Mouse (Mus musculus) megakaryocyte-erythroid progenitor cell, adult 5-6 weeks (primary cell): ENCODE measurements around the gene Oas3. TPM values are rescaled to one million over a fixed set of nuclear protein-coding genes. Genes with fewer than 3 reads are reported as not detected.
"Not testable (repeated sequence)": the region's sequence is repeated elsewhere in the genome, so short reads cannot be mapped to it uniquely, and the experiment has no call there.

Source experiments
- ATAC-seq: replicated peaks from 2 replicates; pipeline ENCODE4 v1.8.0; 2016; ENCODE audit warnings: mild to moderate bottlenecking, inconsistent platforms; ENCODE audit not compliant: severe bottlenecking, poor library complexity, low FRiP score, low TSS enrichment
- total RNA-seq, 2 experiments: library from RNA; stranded (forward) in 1 of 2; stranded (reverse) in 1 of 2; fragments of 200-1000, 215-1000 nt in 1 of 2; fragments of >200 nt in 1 of 2; fragmentation: Nextera tagmentation in 1 of 2; gene quantifications; 2 replicates each; pipeline ENCODE4 v1.2.3; 2014 to 2017

Gene Oas3
- total RNA-seq (2014; fragmentation: Nextera tagmentation) (2.3 and 4.2 TPM in 2 replicates), total RNA-seq (2017) (1.8 and 2.0 TPM in 2 replicates)

DNA sequence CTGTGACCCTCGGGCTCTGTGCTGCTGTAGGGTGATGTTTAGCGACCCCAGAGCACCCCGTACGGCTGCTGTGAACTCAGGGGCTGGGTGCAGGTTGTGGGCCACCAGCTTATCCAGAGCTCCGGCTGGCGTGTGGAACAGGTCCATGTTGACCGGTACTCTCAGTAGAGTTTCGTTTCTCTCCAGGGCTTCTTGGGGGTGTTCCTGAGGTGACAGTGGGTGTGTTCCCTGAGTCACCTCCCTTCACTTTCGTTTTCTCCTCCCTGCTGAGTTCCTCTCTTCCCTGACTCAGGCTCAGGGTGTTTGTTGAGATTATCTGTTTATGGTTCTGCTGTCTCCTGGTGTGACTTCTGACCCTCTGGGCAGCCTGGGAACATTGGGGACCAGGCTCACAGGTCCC lies at the start of gene Oas3:
Gene Oas3 (minus strand): TSS at position 184 of the 400 bp plus-strand sequence.
- ATAC-seq = peak; percentile 42

- ATAC-seq = no peak
Measured at GRCm38 (mm10) chr5:120818999-120819398, 41.5 kb upstream of the Oas3 start.

DNA sequence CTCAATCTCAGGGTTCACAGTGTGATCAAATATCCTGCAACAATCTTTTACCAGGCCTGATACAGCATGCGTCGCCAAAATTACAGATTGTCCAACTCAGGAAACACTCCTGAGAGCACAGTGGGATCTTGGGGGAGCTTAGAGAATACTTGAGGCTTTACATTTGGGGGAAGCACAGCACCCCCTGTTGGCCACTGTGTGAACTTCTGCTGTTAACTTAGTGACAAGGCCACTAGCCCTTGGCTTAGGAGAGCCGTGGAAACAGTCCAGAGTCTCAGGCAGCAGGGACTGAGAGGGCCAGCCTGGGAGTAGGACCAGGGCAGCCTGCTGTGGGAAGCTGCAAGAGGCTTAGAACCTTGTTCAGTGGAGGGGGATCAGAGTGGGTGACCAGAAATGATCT lies 38.5 kb upstream of the Oas3 start:
- peak; percentile 31; the same call in 1 of the 2 replicates for ATAC-seq

DNA sequence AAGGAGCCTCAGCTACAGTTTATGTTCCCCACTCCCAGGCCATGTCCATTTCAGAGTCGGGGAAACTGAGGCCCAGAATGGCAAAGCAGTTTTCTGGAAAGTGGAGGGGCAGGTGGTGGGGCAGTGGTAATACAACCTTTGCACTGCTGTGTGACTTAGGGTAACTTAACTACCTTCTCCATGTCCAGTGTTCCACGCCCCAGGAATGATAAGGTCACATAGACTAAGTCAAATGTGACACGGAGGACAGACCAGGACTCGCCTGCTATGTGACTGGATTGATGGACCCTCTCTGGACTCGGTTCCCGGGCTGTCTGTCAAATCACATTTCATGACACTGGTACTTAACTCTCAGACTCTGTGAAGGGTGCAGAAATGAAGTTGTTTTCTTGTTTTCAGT lies 35.6 kb upstream of the Oas3 start:
- 0 out of 2 replicates have a peak, but pooled peaks have one; percentile 16 for ATAC-seq

DNA sequence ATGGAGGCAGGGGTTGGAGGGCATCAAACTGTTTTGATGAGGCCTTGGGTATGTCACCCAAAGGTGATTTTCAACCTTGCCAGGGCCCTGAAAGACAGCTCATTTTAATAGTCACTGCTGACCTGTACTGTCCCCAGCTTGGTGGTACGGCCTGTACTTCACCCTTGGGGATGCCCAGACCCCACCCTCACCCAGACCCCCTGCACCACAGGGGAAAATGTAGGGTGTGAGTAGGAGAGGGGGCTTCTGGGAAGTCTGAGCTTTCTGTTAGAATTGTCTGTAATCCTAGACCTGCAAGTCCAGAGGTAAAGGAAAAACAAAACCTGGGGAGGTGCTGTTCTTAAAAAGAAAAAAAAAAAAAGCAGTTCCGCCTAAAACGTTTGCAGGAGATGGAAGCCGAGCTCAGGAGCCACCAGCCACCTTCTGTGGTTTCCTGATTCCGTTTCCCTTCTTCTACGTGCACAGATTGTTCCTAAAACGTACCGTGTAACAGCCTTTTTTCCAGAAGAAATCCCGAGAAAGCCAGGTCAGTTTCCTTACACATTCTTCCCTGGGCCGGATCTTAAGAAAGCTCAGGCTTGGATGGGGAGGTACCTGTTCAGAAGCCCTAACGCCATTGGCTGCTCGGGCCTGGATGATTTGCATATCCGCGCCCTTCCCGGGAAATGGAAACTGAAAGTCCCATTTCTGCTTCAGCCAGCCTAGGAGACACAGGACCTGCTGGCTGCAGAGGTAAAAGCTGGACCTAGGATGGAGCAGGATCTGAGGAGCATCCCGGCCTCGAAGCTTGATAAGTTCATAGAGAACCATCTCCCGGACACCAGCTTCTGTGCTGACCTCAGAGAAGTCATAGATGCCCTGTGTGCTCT lies 34.7 kb upstream of the Oas3 start, which contains the start of gene Oas1c:
Gene Oas1c (minus strand): TSS at position 564 of the 869 bp plus-strand sequence.
- ATAC-seq = peak; percentile 91

- no peak for ATAC-seq
Measured at GRCm38 (mm10) chr5:120809171-120809570, 31.7 kb upstream of the Oas3 start.

GRCm38 (mm10) chr5:120806458-120806857 lies 29.0 kb upstream of the Oas3 start:
- ATAC-seq = 0 out of 2 replicates have a peak, but pooled peaks have one; percentile 10

DNA sequence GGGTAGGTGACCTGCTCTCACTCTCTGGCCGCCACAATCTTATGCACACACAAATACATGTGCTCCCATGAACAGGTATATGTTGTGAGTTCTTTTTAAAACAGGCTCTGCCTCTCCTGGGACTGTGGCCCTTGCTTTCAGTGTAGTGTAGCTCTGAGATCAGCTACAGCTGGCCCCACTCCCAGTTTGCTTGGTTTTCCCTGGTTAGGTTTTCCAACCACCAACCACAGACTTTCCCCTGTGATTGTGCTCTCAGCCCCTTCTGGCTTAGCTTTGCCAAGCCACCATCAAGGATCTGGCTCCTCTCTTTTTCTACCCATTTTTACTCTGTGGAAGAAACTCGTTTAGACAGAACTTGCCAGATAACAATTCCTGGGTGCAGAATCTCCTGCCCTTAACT lies 26.1 kb upstream of the Oas3 start:
- ATAC-seq = no peak

DNA sequence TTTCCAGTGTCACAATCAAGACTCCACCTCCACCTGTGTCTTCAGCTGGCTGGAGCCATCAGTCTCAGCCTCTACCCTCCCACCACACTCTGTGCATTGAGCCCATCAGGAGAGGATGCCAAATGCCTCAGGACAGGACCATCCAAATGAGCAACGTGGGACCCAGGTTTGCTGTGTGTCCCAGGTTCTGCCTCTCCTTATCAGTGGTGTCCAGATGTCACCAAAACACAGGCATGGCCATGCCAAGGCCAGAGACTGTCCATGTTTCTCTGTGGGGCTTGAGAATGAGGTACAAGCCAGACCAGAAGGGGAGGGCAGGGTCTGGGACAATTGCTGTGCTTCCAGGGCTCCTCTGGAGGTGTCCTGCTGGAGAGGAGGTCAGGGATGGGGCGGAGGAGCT lies 21.5 kb upstream of the Oas3 start:
- ATAC-seq = peak; percentile 69

GRCm38 (mm10) chr5:120798147-120798546 lies 20.7 kb upstream of the Oas3 start:
- peak; percentile 46 for ATAC-seq

DNA sequence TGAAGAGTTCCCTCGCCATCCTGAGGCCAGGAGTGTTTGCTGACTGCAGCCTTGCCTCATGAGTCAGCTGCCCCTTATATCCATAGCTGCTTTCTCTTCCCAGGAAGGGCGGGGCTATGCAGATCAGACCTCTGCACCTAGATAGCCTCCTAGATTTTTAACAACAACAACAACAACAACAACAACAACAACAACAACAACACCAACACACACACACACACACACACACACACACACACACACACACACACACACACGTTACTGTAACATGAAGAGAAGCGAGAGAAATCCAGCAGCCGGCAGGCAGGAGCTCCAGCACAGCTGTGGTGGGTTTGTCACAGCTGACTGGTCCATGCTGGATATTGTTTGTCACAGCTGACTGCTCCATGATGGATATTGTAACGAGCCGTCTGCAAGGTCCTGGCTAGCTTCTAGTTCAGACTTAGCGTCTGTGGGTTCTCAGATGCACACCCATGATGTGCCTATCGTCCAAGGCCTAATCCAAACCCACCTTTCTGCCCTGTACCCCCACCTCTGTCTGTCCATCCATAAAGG lies 18.1 kb upstream of the Oas3 start, which contains the start of gene Oas1e:
Gene Oas1e (minus strand): TSS at position 51 of the 555 bp plus-strand sequence.
- not testable (repeated sequence) for ATAC-seq

- peak; percentile 54 for ATAC-seq
Measured at GRCm38 (mm10) chr5:120793043-120793442, 15.6 kb upstream of the Oas3 start.

GRCm38 (mm10) chr5:120787042-120787441 lies 9.6 kb upstream of the Oas3 start:
- no peak for ATAC-seq

DNA sequence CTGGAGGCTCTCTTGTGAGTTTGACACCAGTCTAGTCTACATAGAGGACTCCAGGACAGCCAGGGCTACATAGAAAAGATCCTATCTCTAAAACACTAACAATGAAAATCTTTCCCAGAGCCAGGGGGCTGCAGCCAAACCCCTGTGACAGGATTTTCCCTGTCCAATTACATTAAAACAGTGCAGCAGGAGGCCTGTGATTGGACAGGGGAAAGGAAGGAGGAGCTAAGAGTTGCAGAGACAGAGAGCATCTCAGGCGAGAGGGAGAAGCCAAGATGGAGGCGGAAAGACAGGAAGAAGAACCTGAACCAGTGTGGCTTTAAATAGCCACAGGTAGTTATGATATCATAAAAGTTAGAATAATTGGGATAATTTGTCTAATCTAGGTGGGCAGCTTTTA lies 5.0 kb upstream of the Oas3 start:
- ATAC-seq = no peak

- ATAC-seq = no peak
Measured at GRCm38 (mm10) chr5:120781646-120782045, 4.2 kb upstream of the Oas3 start.

DNA sequence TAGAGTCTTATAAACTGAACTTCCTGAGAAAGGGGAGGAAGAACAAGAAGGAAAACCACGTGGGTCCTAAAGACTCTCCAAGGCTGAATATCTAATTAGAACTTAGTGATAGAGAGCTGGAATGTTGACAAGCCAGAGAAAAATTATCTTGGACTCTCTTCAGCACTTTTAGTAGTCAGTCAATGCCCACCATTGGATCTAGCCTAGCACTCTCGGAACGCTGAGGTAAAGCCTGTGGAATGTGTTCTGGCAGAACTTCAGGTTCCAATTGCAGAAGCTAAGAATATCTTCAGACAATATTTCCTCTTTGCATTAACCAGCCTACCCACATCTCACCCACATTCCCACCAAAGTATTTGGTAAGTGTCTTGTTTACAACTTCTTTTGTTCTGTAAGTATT lies 2.5 kb upstream of the Oas3 start:
- no peak for ATAC-seq

GRCm38 (mm10) chr5:120778941-120779340 lies 1.5 kb upstream of the Oas3 start:
- no peak for ATAC-seq

DNA sequence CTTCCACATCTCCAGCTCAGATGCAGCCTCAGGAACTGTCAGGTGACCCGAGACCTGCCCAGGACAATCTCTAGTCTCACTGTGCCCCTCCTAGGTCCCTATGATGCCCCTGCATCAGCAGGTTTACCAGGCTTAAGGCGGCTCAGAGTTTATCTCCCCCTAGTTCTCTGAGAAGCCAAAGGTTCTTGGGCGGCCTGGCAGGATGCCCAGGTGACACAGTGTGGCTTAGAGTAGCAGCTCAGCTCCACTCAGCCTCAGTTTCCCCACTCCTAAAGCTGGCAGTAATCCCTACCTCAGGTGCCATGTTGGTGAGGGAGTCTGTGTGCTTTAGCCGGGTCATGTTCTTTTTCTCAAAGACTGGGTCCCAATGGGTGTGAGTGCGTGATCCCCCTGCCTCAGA lies 660 bp downstream of the Oas3 start:
- ATAC-seq = 0 out of 2 replicates have a peak, but pooled peaks have one; percentile 13

GRCm38 (mm10) chr5:120775287-120775985 lies 2.0 kb downstream of the Oas3 start:
- peak; percentile 84 for ATAC-seq

DNA sequence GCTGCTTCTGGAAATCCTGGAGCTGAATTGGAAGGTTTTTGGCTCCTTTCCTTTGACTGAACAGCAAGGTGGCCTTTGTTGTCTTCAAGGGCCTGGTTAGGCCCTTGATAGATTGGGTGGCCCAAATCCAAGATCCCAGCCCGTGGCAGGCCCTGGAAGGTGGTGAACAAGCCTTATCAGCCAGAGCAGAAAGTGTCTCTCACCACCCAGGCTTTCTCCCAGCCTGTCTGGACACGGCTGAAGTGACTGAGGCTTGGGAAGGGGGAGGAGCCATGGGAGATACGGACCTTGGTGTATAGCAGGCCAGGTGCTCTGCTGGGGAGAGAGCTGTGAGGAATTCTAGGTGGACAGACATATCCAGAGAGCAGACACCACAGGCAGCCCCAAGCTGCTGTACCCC lies 8.1 kb downstream of the Oas3 start:
- peak; percentile 96 for ATAC-seq
